Mouse (Mus musculus) stomach, postnatal 0 days (tissue): Measurements from ENCODE around the gene Garnl3.

Experiments used
- CTCF ChIP-seq: IDR thresholded peaks from 2 replicates; pipeline ENCODE4 v1.5.1; 2016; ENCODE audit warnings: antibody characterized with exemption, low read depth, mild to moderate bottlenecking, moderate library complexity
- EP300 ChIP-seq: optimal IDR thresholded peaks from 2 replicates; pipeline ENCODE3; 2016; ENCODE audit warnings: antibody characterized with exemption

DNA sequence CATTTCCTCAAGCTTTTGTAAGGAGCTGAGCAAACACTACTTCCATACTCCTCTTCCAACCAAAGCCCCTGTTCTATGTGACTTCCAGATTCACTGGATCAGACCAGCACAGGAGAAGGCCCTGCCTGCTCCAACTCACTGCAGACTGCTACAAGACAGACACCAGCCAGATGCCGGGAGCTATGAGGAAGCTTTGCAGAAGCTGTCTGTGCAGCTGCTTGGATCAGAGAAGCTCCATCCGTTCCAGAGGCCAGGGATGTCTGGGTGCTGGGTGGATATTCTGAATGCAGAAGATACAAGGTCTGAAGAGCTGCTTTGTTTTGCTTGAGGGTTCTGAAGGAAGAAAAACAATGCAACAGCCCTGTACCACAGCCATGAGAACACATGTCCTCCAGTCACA, 59.1 kb downstream of the Garnl3 start:
- no peak for TF ChIP-seq CTCF
- no peak for TF ChIP-seq EP300
